Mouse (Mus musculus): ENCODE data around the gene Mbd3l2. TPM values are rescaled to one million over a fixed set of nuclear protein-coding genes. Genes with fewer than 3 reads are reported as not detected.

Mbd3l2 gene
- not detected for polyA plus RNA-seq (2014; fragmentation: Illumina TruSeq; extraction: RNeasy Lipid Tissue Mini Kit (QIAGEN cat#74804); ENCODE audit: insufficient read depth, low read depth, low replicate concordance)

GRCm38 (mm10) chr9:18430354-18430753 lies at the start of gene Mbd3l2:
Gene Mbd3l2 (plus strand): TSS chr9:18430654.

GRCm38 (mm10) chr9:18402895-18403294 lies 27.6 kb upstream of the Mbd3l2 start, which contains the start of gene Naalad2:
Gene Naalad2 (minus strand): TSS chr9:18402995.

GRCm38 (mm10) chr9:18404118-18404517 lies 26.3 kb upstream of the Mbd3l2 start, which contains the start of gene Ubtfl1:
Gene Ubtfl1 (plus strand): TSS chr9:18404418.

DNA sequence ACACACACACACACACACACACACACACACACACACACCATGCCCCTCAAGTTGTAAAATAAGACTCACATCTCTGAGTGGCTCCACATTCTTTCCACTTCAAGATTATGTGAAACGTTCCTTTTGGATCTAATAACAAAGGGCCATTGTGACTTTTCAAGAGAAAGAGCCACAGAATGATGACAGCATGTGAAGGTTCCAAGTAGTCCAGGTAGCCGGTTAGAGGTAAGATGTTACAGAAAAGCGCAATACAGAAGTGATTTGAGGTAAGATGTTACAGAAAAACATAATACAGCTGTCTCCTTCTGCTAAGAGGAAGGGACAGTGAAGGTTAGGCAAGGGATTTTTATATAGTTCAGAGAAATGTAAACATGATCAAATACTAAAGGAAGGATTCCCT lies 47.7 kb downstream of the Mbd3l2 start, which contains the start of the genes Zfp558 and Mbd3l1:
Gene Zfp558 (minus strand): TSS at position 101 of the 400 bp plus-strand sequence.
Gene Mbd3l1 (plus strand): TSS at position 192 of the 400 bp plus-strand sequence.

Other genes starting within 250 kb of the Mbd3l2 start
- gene Chordc1, start 138.5 kb upstream of the Mbd3l2 start, polyA plus RNA-seq (2014; fragmentation: Illumina TruSeq; extraction: RNeasy Lipid Tissue Mini Kit (QIAGEN cat#74804); ENCODE audit: insufficient read depth, low read depth, low replicate concordance): 18.5 TPM
- 3.1 TPM for gene Naalad2, start 27.7 kb upstream of the Mbd3l2 start, polyA plus RNA-seq (2014; fragmentation: Illumina TruSeq; extraction: RNeasy Lipid Tissue Mini Kit (QIAGEN cat#74804); ENCODE audit: insufficient read depth, low read depth, low replicate concordance)
- not detected for gene Ubtfl1, start 26.2 kb upstream of the Mbd3l2 start, polyA plus RNA-seq (2014; fragmentation: Illumina TruSeq; extraction: RNeasy Lipid Tissue Mini Kit (QIAGEN cat#74804); ENCODE audit: insufficient read depth, low read depth, low replicate concordance)
- gene Zfp558, start 47.6 kb downstream of the Mbd3l2 start, polyA plus RNA-seq (2014; fragmentation: Illumina TruSeq; extraction: RNeasy Lipid Tissue Mini Kit (QIAGEN cat#74804); ENCODE audit: insufficient read depth, low read depth, low replicate concordance): 0.24 TPM
- not detected for gene Mbd3l1, start 47.7 kb downstream of the Mbd3l2 start, polyA plus RNA-seq (2014; fragmentation: Illumina TruSeq; extraction: RNeasy Lipid Tissue Mini Kit (QIAGEN cat#74804); ENCODE audit: insufficient read depth, low read depth, low replicate concordance)
- 3.7 TPM for gene Muc16, start 243.9 kb downstream of the Mbd3l2 start, polyA plus RNA-seq (2014; fragmentation: Illumina TruSeq; extraction: RNeasy Lipid Tissue Mini Kit (QIAGEN cat#74804); ENCODE audit: insufficient read depth, low read depth, low replicate concordance)